Mouse (Mus musculus) hindbrain, embryonic 14.5 days (tissue): ENCODE data around the gene Iah1. TPM values are rescaled to one million over a fixed set of nuclear protein-coding genes. Genes with fewer than 3 reads are reported as not detected.

Source experiments
- ATAC-seq: fragments of 200-750 bp; cut with Nextera tagmentation; 2 replicates; pipeline ENCODE4 v1.8.0; 2017; ENCODE audit warnings: moderate number of reproducible peaks, mild to moderate bottlenecking, moderate TSS enrichment, moderate library complexity; ENCODE audit not compliant: low FRiP score
- DNase-seq: peaks from one replicate; pipeline ENCODE4 v3.0.0-alpha.2; 2015; ENCODE audit warnings: low spot score
- H3K27ac ChIP-seq: fragments of 300-500 bp; sonication (generic); 2 replicates; pipeline ENCODE4 v1.5.1; 2014; ENCODE audit warnings: mild to moderate bottlenecking, moderate library complexity
- H3K27me3 ChIP-seq: fragments of 300-500 bp; sonication (generic); 2 replicates; pipeline ENCODE4 v1.6.1; 2014; ENCODE audit warnings: mild to moderate bottlenecking, low read length, mixed read lengths; ENCODE audit not compliant: control insufficient read depth, insufficient read depth
- H3K36me3 ChIP-seq: fragments of 300-500 bp; sonication (generic); replicated peaks from 2 replicates; pipeline ENCODE4 v1.6.1; 2014; ENCODE audit not compliant: control insufficient read depth, insufficient read depth
- H3K4me1 ChIP-seq: fragments of 300-500 bp; sonication (generic); replicated peaks from 2 replicates; pipeline ENCODE4 v1.6.1; 2014; ENCODE audit warnings: antibody characterized with exemption, low read length, mixed read lengths; ENCODE audit not compliant: control insufficient read depth, insufficient read depth
- H3K4me2 ChIP-seq: fragments of 300-500 bp; sonication (generic); replicated peaks from 2 replicates; pipeline ENCODE4 v1.6.1; 2014; ENCODE audit warnings: mild to moderate bottlenecking, moderate library complexity
- H3K4me3 ChIP-seq: fragments of 300-500 bp; sonication (generic); replicated peaks from 2 replicates; pipeline ENCODE4 v1.5.1; 2014; ENCODE audit warnings: mild to moderate bottlenecking, low read length
- H3K9ac ChIP-seq: fragments of 300-500 bp; sonication (generic); 2 replicates; pipeline ENCODE4 v1.6.1; 2014
- H3K9me3 ChIP-seq: fragments of 300-500 bp; sonication (generic); 2 replicates; pipeline ENCODE4 v1.6.1; 2016; ENCODE audit warnings: low read length; ENCODE audit not compliant: control insufficient read depth
- WGBS: fragments of 180-500 bp; shearing (Covaris S2); extraction: QIAGEN DNeasy Blood & Tissue Kit; methylation state at CpG from one replicate; pipeline ENCODE4 v1.1.7; 2014; 5-methylcytosine and 5-hydroxymethylcytosine counted together
- polyA plus RNA-seq: library from polyadenylated mRNA; unstranded; fragments of >200 nt; fragmentation: Nextera tagmentation; extraction: Ambion mirVana; gene quantifications from 2 replicates; pipeline ENCODE4 v1.2.1, GENCODE M21; 2014

The Iah1 gene
- polyA plus RNA-seq, 1 experiment from 2014 or later, result 36.5 TPM

GRCm38 (mm10) chr12:21312201-21312600 lies 4.0 kb upstream of the Iah1 start:
- Histone ChIP-seq H3K4me3 (no peak overlapping the region), H3K36me3 (peaks cover 80% of the 10 kb centered on the region), H3K27me3 (no peaks in the 10 kb centered on the region), H3K27ac (no peak overlapping the region), H3K4me1 (no peaks in the 10 kb centered on the region), H3K9ac (no peak overlapping the region), H3K9me3 (no peaks in the 10 kb centered on the region), H3K4me2 (no peak overlapping the region)
- DNase-seq (no peak), ATAC-seq (no peak)
- 96% methylated on average over 5 of the region's 5 CpGs for WGBS

GRCm38 (mm10) chr12:21316869-21317265 lies 678 bp downstream of the Iah1 start:
- peak overlapping the region; percentile 75 for H3K4me2 ChIP-seq
- H3K36me3 ChIP-seq, result peaks cover 47% of the 10 kb centered on the region
- 29% methylated on average over 7 of the region's 7 CpGs for WGBS
- no peaks in the 10 kb centered on the region for H3K9me3 ChIP-seq
- ATAC-seq (no peak), DNase-seq (no peak)
- peak overlapping the region; percentile 72; the same call in 1 of the 2 replicates for H3K9ac ChIP-seq
- no peaks in the 10 kb centered on the region for H3K4me1 ChIP-seq
- no peaks in the 10 kb centered on the region for H3K27me3 ChIP-seq
- H3K4me3 ChIP-seq, result peak overlapping the region; percentile 63
- no peak overlapping the region for H3K27ac ChIP-seq

- H3K4me1 ChIP-seq, result no peaks in the 10 kb centered on the region
- DNase-seq (peak; percentile 73), ATAC-seq (no peak)
- H3K27ac ChIP-seq, result no peak overlapping the region
- no peaks in the 10 kb centered on the region for H3K27me3 ChIP-seq
- 71% methylated on average over 12 of the region's 12 CpGs for WGBS
- H3K9me3 ChIP-seq, result no peaks in the 10 kb centered on the region
- no peak overlapping the region for H3K4me2 ChIP-seq
- no peak overlapping the region for H3K4me3 ChIP-seq
- H3K36me3 ChIP-seq, result peaks cover 46% of the 10 kb centered on the region
- no peak overlapping the region for H3K9ac ChIP-seq
Measured at GRCm38 (mm10) chr12:21318143-21318895, 2.1 kb downstream of the Iah1 start.

- no peak overlapping the region for H3K9ac ChIP-seq
- H3K27ac ChIP-seq, result no peak overlapping the region
- H3K9me3 ChIP-seq, result no peaks in the 10 kb centered on the region
- DNase-seq (no peak), ATAC-seq (no peak)
- WGBS, result 87% methylated on average over 4 of the region's 4 CpGs
- no peaks in the 10 kb centered on the region for H3K4me1 ChIP-seq
- H3K4me3 ChIP-seq, result no peak overlapping the region
- no peaks in the 10 kb centered on the region for H3K27me3 ChIP-seq
- H3K4me2 ChIP-seq, result no peak overlapping the region
- peaks cover 43% of the 10 kb centered on the region for H3K36me3 ChIP-seq
Measured at GRCm38 (mm10) chr12:21320317-21320716, 4.1 kb downstream of the Iah1 start.

- H3K27me3 ChIP-seq, result no peaks in the 10 kb centered on the region
- WGBS, result 86% methylated on average over 9 of the region's 9 CpGs
- no peak overlapping the region for H3K27ac ChIP-seq
- H3K4me2 ChIP-seq, result no peak overlapping the region
- no peaks in the 10 kb centered on the region for H3K4me1 ChIP-seq
- no peak overlapping the region for H3K4me3 ChIP-seq
- ATAC-seq (no peak), DNase-seq (no peak)
- H3K36me3 ChIP-seq, result peaks cover 49% of the 10 kb centered on the region
- H3K9ac ChIP-seq, result no peak overlapping the region
- H3K9me3 ChIP-seq, result no peaks in the 10 kb centered on the region
Measured at GRCm38 (mm10) chr12:21321170-21321569, 5.0 kb downstream of the Iah1 start.

GRCm38 (mm10) chr12:21322296-21322695 lies 6.1 kb downstream of the Iah1 start:
- ATAC-seq (no peak), DNase-seq (no peak)
- 88% methylated on average over 4 of the region's 4 CpGs for WGBS
- H3K27me3 ChIP-seq, result no peaks in the 10 kb centered on the region
- H3K4me1 ChIP-seq, result no peaks in the 10 kb centered on the region
- H3K9ac ChIP-seq, result no peak overlapping the region
- no peak overlapping the region for H3K4me2 ChIP-seq
- no peak overlapping the region for H3K4me3 ChIP-seq
- no peak overlapping the region for H3K27ac ChIP-seq
- H3K36me3 ChIP-seq, result peaks cover 58% of the 10 kb centered on the region
- no peaks in the 10 kb centered on the region for H3K9me3 ChIP-seq

- H3K4me3 ChIP-seq, result no peak overlapping the region
- no peak overlapping the region for H3K27ac ChIP-seq
- H3K4me1 ChIP-seq, result no peaks in the 10 kb centered on the region
- no peak overlapping the region for H3K9ac ChIP-seq
- no peaks in the 10 kb centered on the region for H3K9me3 ChIP-seq
- H3K27me3 ChIP-seq, result no peaks in the 10 kb centered on the region
- 86% methylated on average over 9 of the region's 9 CpGs for WGBS
- no peak overlapping the region for H3K4me2 ChIP-seq
- DNase-seq (no peak), ATAC-seq (no peak)
- H3K36me3 ChIP-seq, result peaks cover 63% of the 10 kb centered on the region
Measured at GRCm38 (mm10) chr12:21322856-21323255, 6.7 kb downstream of the Iah1 start.

- no peak for DNase-seq
- H3K27ac ChIP-seq, result no peak overlapping the region
- 87% methylated on average over 5 of the region's 5 CpGs for WGBS
- no peaks in the 10 kb centered on the region for H3K27me3 ChIP-seq
- no peaks in the 10 kb centered on the region for H3K9me3 ChIP-seq
- no peak overlapping the region for H3K9ac ChIP-seq
- H3K4me3 ChIP-seq, result no peak overlapping the region
- no peak overlapping the region for H3K4me2 ChIP-seq
- H3K36me3 ChIP-seq, result peaks cover 73% of the 10 kb centered on the region
- no peak for ATAC-seq
- no peaks in the 10 kb centered on the region for H3K4me1 ChIP-seq
Measured at GRCm38 (mm10) chr12:21324101-21324500, 7.9 kb downstream of the Iah1 start.

GRCm38 (mm10) chr12:21325266-21325665 lies 9.1 kb downstream of the Iah1 start:
- H3K4me1 ChIP-seq, result no peaks in the 10 kb centered on the region
- no peak overlapping the region for H3K4me2 ChIP-seq
- no peak overlapping the region for H3K9ac ChIP-seq
- H3K36me3 ChIP-seq, result peaks cover 84% of the 10 kb centered on the region
- WGBS, result 91% methylated on average over 8 of the region's 8 CpGs
- DNase-seq, result no peak
- H3K27ac ChIP-seq, result no peak overlapping the region
- H3K4me3 ChIP-seq, result no peak overlapping the region
- no peaks in the 10 kb centered on the region for H3K9me3 ChIP-seq
- no peaks in the 10 kb centered on the region for H3K27me3 ChIP-seq
- no peak for ATAC-seq

- peaks cover 83% of the 10 kb centered on the region for H3K36me3 ChIP-seq
- WGBS, result 91% methylated on average over 3 of the region's 3 CpGs
Measured at GRCm38 (mm10) chr12:21326325-21326724, 10.1 kb downstream of the Iah1 start.

More at GRCm38 (mm10) chr12:21326325-21326724, 10.1 kb downstream of the Iah1 start:
- Histone ChIP-seq H3K27me3 (no peaks in the 10 kb centered on the region), H3K27ac (no peak overlapping the region), H3K4me1 (no peaks in the 10 kb centered on the region), H3K4me3 (no peak overlapping the region), H3K9me3 (no peaks in the 10 kb centered on the region), H3K9ac (no peak overlapping the region), H3K4me2 (no peak overlapping the region)
- DNase-seq, result no peak
- no peak for ATAC-seq
